Mouse (Mus musculus) bone marrow macrophage, adult 2 months (primary cell): ENCODE measurements around the gene Tmub2.

ENCODE experiments used
- CTCF ChIP-seq: IDR thresholded peaks from 2 replicates; pipeline ENCODE4 v1.5.1; 2012; ENCODE audit warnings: low read depth, mild to moderate bottlenecking, low read length, moderate library complexity
- POLR2A ChIP-seq: IDR thresholded peaks from 2 replicates; pipeline ENCODE4 v1.6.1; 2012; ENCODE audit warnings: mild to moderate bottlenecking, low read depth, low read length, borderline replicate concordance

DNA sequence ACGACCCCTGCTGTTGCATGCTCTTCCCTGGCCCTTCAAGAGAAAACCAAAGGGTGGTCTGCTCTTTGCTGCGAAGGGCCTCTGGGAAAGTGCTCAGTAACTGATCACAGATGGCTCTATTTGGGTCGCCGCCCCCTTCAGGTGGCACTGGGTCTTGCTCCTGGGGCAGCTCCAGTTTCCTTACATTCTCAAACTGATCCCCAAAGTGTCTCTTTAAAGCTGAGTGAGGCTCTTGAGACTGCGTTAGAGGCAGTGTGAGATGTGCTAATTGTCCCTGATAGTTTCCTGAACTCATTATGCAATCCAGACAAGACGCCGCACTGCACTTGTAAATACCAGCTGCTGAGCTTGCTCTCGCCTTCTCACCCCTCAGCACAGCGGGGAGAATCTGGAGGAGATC, 27.2 kb upstream of the Tmub2 start:
- TF ChIP-seq POLR2A (no peak), CTCF (0 out of 2 replicates have a peak, but pooled peaks have one; percentile 13)
